Comparison of ENCODE assay signal across 8 mouse cellular contexts in genomic region chr4:122996618-122997381, GRCm38 (mm10). TPM values are rescaled to one million over a fixed set of nuclear protein-coding genes. Genes with fewer than 3 reads are reported as not detected.
A peak's percentile ranks its signal among the peaks of the same experiment; 100 is the strongest.
DNase-seq lines count a peak whose midpoint lies in the region; ATAC-seq and TF ChIP-seq lines count a peak whose summit lies in the region.

No protein-coding gene starts in this region.

- intact Hi-C loops in heart, postnatal 36 days (cut with DNase I), result no loop called here

- DNase-seq in adrenal gland, postnatal 10 days, result peak; percentile 47
- no peak for DNase-seq in adrenal gland, adult 2 months
- peak; percentile 38 for DNase-seq in right cerebral cortex, postnatal 14 days
- no peak for DNase-seq in right cerebral cortex, postnatal 25 days
- DNase-seq in heart, postnatal 36 days, result peak; percentile 9 to 24
- DNase-seq in liver, adult 2 months (ENCODE audit: extremely low read depth, low read depth, low spot score), result no peak
- DNase-seq in thymus, postnatal 0 days (ENCODE audit: low spot score), result peak; percentile 16

- no peaks in the 10 kb centered on the region for H3K27me3 ChIP-seq in liver, adult 2 months (ENCODE audit: control insufficient read depth, insufficient read depth, low read length)
- H3K27me3 ChIP-seq in midbrain, embryonic 15.5 days (replicated peaks), result no peaks in the 10 kb centered on the region

- peak overlapping the region; percentile 94 for H3K4me3 ChIP-seq in liver, adult 2 months (ENCODE audit: insufficient read depth, low read depth, low read length)
- H3K4me3 ChIP-seq in midbrain, embryonic 15.5 days, result peak overlapping the region; percentile 88

- no peaks in the 10 kb centered on the region for H3K36me3 ChIP-seq in liver, adult 2 months (ENCODE audit: control insufficient read depth, insufficient read depth, low read length)
- H3K36me3 ChIP-seq in midbrain, embryonic 15.5 days (replicated peaks), result peaks cover 8% of the 10 kb centered on the region

- H3K79me2 ChIP-seq in liver, adult 2 months (ENCODE audit: control insufficient read depth, insufficient read depth, low read length), result 0 out of 2 replicates have a peak, but pooled peaks cover 2% of the 10 kb centered on the region

- WGBS in liver, adult 2 months, result under 1% methylated on average over 47 of the region's 47 CpGs
- WGBS in midbrain, embryonic 15.5 days, result under 1% methylated on average over 47 of the region's 47 CpGs

- ATAC-seq in midbrain, embryonic 15.5 days (replicated peaks), result peak; percentile 2; the same call in 1 of the 2 replicates

- peak overlapping the region; percentile 84 for H3K27ac ChIP-seq in liver, adult 2 months (replicated peaks; ENCODE audit: insufficient read depth, low read depth, low read length)
- peak overlapping the region; percentile 96 for H3K27ac ChIP-seq in midbrain, embryonic 15.5 days

- peak overlapping the region; percentile 98 for H3K9ac ChIP-seq in liver, adult 2 months (ENCODE audit: low read depth, low read length)
- H3K9ac ChIP-seq in midbrain, embryonic 15.5 days, result peak overlapping the region; percentile 94

- peaks cover 18% of the 10 kb centered on the region for H3K4me1 ChIP-seq in liver, adult 2 months (ENCODE audit: control insufficient read depth, insufficient read depth, low read length)
- peaks cover 45% of the 10 kb centered on the region for H3K4me1 ChIP-seq in midbrain, embryonic 15.5 days

- 0 out of 2 replicates have a peak, but pooled peaks have one; percentile 2 for TF ChIP-seq CTCF in liver, adult 2 months (IDR thresholded peaks at IDR 0.05; ENCODE audit: low read depth, low read length)

- H3K9me3 ChIP-seq in midbrain, embryonic 15.5 days, result no peaks in the 10 kb centered on the region

- TF ChIP-seq POLR2A in liver, adult 2 months (IDR thresholded peaks at IDR 0.05; ENCODE audit: extremely low read depth, insufficient read depth, low read length), result no peak

- H3K4me2 ChIP-seq in midbrain, embryonic 15.5 days, result peak overlapping the region; percentile 72

RNA-seq across cellular contexts. Expression of gene Mycl, which starts 1.3 kb away (rescaled TPM):
- 1 to 10 TPM; 3.6 to 5.6 TPM for total RNA-seq in adrenal gland, postnatal 10 days (2021)
- total RNA-seq in adrenal gland, adult 2 months (2021), result 1 to 10 TPM; 1.6 to 2.6 TPM
- 0.54 and 1.2 TPM in 2 replicates for polyA plus RNA-seq in adrenal gland, adult 2 months (2012; rRNA removed)
- under 1 TPM; 0.14 to 0.31 TPM for total RNA-seq in heart, postnatal 36 days (2021)
- total RNA-seq in liver, adult 2 months (2014; rRNA removed), result 7.0 and 7.6 TPM in 2 replicates
- 3.3 and 3.6 TPM in 2 replicates for polyA plus RNA-seq in liver, adult 2 months (2012; rRNA removed)
- 83.1 and 86.7 TPM in 2 replicates for polyA plus RNA-seq in midbrain, embryonic 15.5 days (2015; fragmentation: Nextera tagmentation; extraction: Ambion mirVana)
- polyA plus RNA-seq in thymus, postnatal 0 days (2015; fragmentation: Nextera tagmentation; extraction: Ambion mirVana), result 1.2 and 1.6 TPM in 2 replicates

RNA-seq across cellular contexts. Expression of gene Trit1, which starts 19.6 kb away (rescaled TPM):
- 10 to 100 TPM; 19.7 to 22.7 TPM for total RNA-seq in adrenal gland, postnatal 10 days (2021)
- total RNA-seq in adrenal gland, adult 2 months (2021), result 10 to 100 TPM; 17.0 to 21.8 TPM
- 3.4 and 4.3 TPM in 2 replicates for polyA plus RNA-seq in adrenal gland, adult 2 months (2012; rRNA removed)
- total RNA-seq in heart, postnatal 36 days (2021), result 1 to 10 TPM; 6.0 to 7.3 TPM
- total RNA-seq in liver, adult 2 months (2014; rRNA removed), result 9.2 and 11.2 TPM in 2 replicates
- polyA plus RNA-seq in liver, adult 2 months (2012; rRNA removed), result 3.2 and 4.3 TPM in 2 replicates
- 25.3 and 25.8 TPM in 2 replicates for polyA plus RNA-seq in midbrain, embryonic 15.5 days (2015; fragmentation: Nextera tagmentation; extraction: Ambion mirVana)
- polyA plus RNA-seq in thymus, postnatal 0 days (2015; fragmentation: Nextera tagmentation; extraction: Ambion mirVana), result 16.4 and 18.6 TPM in 2 replicates

RNA-seq across cellular contexts. Expression of gene Mfsd2a, which starts 35.8 kb away (rescaled TPM):
- 10 to 100 TPM in 1 of 2 experiments, under 1 TPM in 1; 0.58 to 19.2 TPM for total RNA-seq in adrenal gland, postnatal 10 days (2021)
- 10 to 100 TPM in 1 of 2 experiments, 1 to 10 TPM in 1; 3.7 to 28.5 TPM for total RNA-seq in adrenal gland, adult 2 months (2021)
- 0.46 and 0.62 TPM in 2 replicates for polyA plus RNA-seq in adrenal gland, adult 2 months (2012; rRNA removed)
- under 1 TPM in 1 of 2 experiments, not detected in 1; 0.42 TPM for total RNA-seq in heart, postnatal 36 days (2021)
- total RNA-seq in liver, adult 2 months (2014; rRNA removed), result 40.6 and 44.0 TPM in 2 replicates
- 32.8 and 62.5 TPM in 2 replicates for polyA plus RNA-seq in liver, adult 2 months (2012; rRNA removed)
- polyA plus RNA-seq in midbrain, embryonic 15.5 days (2015; fragmentation: Nextera tagmentation; extraction: Ambion mirVana), result 33.4 and 36.0 TPM in 2 replicates
- 2.4 and 2.7 TPM in 2 replicates for polyA plus RNA-seq in thymus, postnatal 0 days (2015; fragmentation: Nextera tagmentation; extraction: Ambion mirVana)

Comparison
In these comparisons a context has a peak if more than half of its experiments do, and no peak if none do; other contexts are left out.
1. DNase-seq: peak in adrenal gland, postnatal 10 days (single experiment), right cerebral cortex, postnatal 14 days (single experiment), heart, postnatal 36 days (2 of 2) and thymus, postnatal 0 days (single experiment); none in adrenal gland, adult 2 months (single experiment), right cerebral cortex, postnatal 25 days (single experiment) and liver, adult 2 months (single experiment).